Mouse (Mus musculus) right cerebral cortex, postnatal 25 days (tissue): ENCODE measurements around the gene Ppfibp1.

Experiments used
- DNase-seq: peaks from one replicate; pipeline ENCODE4 v3.0.0; 2022

The Ppfibp1 gene

GRCm38 (mm10) chr6:146963396-146964150 is 75.3 kb downstream of the Ppfibp1 start:
- DNase-seq = no peak

DNA sequence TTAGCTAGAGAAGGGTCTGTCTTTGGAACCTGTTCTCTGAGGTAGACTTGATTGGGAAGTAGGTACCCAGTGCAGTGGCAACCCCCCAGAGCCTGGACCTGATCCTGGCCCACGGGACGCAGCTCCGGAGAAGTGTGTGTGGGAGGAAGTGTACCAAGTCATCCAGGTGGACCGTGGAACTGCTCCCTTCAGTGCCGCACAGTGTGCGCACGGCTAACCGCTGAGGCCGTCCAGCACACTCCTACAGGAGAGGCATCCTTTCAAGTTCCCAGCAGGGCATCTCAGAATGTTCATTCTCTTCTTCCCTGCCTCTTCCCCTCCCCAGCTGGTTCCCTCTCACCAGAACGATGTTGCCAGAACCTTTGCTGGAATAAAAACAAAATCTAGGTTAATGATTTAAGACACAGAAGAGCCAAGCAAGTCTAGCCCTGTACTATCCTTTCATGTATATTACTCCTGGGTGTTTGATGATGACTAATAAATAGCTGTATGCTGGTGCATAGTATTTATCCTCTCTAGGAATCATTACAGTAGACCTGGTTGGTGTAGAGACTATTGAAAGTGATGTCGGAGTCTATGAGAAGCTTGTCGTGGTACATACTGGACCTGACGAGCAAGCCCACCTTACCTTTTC is 77.0 kb downstream of the Ppfibp1 start:
- DNase-seq = no peak

DNA sequence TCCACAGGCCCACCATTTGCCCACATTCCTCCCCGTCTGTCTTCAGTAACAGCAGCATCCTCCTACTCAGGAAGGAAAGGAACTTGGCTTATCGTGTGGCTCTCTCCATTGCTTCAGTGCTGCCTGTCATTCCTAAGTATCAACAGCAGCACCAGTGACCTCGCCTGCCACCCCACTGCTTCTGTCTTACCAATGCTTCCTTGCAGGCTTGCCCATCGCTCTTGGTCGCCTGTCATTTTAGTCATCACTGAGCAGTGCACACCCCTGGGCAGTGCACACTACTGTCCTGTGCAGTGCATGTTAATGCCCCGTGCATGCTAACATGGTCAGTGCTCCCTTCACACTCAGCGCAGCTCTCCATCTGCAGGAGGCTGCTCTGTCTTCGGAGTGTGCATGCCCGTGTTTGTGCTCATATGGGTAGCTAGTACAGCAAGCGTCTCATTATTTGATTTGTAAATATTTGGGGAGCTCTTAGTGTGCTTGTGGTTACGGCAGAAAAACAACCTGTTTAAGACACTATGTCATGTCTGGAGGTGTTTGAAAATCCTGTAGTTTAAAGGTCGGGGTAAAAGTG is 78.2 kb downstream of the Ppfibp1 start:
- no peak for DNase-seq

DNA sequence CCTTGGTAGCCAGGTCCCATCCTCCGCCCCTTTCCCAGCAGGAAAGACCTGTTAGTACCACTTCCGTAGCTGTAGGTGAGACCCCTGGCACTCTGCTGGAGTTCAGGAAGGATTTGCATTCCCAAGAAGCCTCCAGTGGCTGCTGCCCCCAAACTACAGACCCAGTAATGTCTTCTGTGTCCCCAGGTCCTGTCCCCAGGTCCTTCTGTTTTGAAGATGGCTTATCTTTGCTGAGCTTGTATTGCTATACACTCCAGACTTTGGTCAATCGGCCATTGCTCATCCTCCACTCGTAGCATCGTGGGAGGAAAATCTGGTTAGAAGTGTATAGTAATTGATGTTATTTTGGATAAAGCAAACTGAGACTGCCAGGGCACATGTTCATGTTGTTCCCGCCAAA is 79.5 kb downstream of the Ppfibp1 start:
- DNase-seq = no peak

- no peak for DNase-seq
These were observed 82.5 kb downstream of the Ppfibp1 start for GRCm38 (mm10) chr6:146970811-146971210.

GRCm38 (mm10) chr6:146971366-146971765 is 83.1 kb downstream of the Ppfibp1 start:
- no peak for DNase-seq

DNA sequence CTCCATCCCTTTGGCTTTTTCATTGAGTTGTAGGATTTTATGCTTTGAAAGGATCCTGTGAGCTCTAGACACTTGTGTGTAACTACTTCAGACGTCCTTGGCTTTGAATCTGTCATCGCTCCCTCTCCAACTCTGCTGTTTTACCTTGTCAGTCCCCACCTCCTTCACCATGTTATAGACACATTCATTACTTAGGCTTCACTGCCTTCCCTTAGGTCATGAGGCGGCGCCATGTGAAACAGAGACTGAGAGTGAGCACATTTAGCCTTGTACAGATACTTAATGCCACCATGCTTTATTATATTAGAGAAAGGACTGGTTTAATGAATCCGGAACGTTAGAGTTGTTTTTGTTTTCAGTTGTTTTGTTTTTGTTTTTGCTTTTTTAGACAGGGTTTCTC is 83.7 kb downstream of the Ppfibp1 start:
- no peak for DNase-seq

DNA sequence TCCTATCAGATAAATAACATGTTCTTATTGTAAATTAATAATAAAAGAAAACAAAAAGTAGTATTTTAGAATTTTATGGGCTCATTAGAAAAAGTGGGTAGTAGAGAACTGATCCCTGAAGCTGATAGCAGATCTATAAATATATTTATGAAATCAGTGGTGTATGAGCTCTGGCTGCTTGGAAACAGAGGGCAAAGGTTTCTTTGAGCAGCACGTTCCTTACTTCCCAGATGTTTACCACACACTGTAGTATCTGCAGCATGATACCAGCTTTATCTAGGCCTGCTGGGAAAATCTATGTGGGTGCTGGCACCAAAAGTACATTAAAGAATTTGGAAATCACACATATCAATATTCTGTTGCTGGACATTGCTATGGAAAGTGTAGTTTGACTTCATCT is 84.5 kb downstream of the Ppfibp1 start:
- no peak for DNase-seq

DNA sequence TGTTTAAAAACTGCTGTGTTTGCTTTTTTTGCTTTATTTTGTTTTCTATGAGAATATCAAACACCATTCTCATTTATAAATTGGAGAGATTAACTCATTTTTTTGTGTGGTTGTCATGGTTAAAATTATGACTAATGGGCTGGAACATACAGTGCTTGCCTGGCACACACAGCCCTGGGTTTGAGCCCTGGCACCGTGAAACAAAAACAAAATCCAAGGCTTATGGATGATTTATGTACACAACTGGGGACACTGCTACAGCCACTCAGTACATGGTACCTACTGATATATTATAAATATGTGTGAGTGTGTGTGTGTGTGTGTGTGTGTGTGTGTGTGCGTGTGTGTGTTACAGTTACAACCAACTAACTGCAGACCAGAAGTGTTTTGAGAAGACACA is 85.1 kb downstream of the Ppfibp1 start:
- DNase-seq = no peak

DNA sequence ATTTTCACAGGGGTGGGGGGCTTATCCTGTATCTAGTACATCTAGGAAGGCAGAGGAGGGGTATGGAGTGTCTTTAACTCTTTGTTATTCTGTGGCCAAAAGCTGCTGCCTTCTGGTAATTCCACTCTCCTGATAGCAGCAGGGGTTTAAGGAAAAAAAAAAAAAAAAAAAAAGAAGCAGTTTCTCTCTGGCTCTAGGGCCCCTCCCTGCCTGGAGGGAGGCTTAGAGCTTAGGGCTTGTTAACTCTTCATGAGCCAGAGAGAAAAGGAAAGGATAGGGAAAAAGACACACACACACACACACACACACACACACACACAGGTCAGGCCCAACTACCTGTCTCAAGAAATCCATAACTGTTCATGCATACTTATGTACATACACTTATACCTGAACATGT is 85.5 kb downstream of the Ppfibp1 start:
- no peak for DNase-seq

DNA sequence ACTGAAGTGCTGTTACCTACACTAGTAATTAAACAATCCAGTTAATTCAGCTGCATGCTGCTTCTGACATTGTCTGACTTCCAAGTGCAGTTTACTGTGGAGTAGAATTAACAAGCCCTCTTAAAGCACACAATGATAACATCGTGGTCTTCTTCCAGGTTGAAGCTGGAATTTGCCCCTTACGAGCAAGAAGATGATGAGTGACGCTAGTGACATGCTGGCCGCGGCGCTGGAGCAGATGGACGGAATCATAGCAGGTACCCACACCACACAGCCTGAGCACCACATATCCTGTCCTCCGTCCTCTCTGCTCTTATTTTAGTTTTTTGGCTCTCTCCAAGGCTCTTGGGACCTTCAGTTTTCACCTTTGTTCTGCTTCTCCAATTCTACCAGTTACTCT is 88.2 kb downstream of the Ppfibp1 start:
- DNase-seq = no peak

- DNase-seq = no peak
These were observed 90.4 kb downstream of the Ppfibp1 start for GRCm38 (mm10) chr6:146978691-146979114.

GRCm38 (mm10) chr6:146979115-146979744 is 90.9 kb downstream of the Ppfibp1 start:
- no peak for DNase-seq

DNA sequence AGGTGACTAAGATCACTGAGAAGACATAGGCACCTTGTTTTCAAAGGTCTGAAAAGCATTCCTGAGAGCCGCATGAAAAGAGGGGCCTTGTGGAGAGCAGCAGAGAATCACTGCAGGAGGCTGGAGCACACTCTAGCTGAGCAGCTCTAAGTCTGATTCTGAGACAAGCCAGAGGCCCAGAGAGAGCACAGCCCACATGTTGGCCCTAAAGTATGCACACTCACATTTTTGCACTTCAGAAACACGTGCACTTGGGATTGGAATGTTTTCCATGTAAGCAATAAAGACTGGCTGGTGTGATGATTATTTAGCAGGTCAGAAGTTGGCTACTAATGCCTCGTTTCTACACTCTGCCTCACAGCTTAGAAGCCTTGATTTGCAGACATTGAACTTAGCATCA is 91.7 kb downstream of the Ppfibp1 start:
- DNase-seq = no peak

DNA sequence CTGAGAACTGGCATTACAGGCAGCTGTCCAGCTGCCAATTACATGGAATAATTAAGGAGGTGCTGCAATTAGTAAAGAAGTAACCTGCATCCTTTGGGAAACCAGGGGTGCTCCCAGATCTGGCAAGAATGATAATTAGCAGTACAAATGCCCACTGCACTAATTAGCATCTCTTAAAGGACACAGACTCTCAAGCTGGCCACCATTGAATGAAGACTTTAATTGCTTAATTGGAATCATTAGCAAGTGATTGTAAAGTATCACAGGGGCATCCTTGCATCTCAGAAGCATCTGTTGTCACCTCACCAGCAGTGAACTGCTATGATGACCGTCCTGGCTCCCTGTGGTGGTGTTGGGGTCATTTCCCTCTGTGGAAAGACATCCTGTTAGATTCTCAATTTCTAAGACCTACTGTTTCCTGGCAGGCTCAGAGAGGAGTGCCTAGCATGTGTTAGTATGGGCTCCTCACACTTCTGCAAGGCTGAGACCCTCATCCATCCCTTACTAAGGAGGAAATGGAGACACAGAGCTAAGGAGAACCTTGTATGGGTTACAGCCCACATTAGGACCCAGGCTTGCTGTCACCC is 93.1 kb downstream of the Ppfibp1 start:
- DNase-seq = no peak

GRCm38 (mm10) chr6:146984569-146984968 is 96.3 kb downstream of the Ppfibp1 start:
- no peak for DNase-seq

GRCm38 (mm10) chr6:146994236-146994635 is 105.9 kb downstream of the Ppfibp1 start:
- DNase-seq = peak; percentile 44

DNA sequence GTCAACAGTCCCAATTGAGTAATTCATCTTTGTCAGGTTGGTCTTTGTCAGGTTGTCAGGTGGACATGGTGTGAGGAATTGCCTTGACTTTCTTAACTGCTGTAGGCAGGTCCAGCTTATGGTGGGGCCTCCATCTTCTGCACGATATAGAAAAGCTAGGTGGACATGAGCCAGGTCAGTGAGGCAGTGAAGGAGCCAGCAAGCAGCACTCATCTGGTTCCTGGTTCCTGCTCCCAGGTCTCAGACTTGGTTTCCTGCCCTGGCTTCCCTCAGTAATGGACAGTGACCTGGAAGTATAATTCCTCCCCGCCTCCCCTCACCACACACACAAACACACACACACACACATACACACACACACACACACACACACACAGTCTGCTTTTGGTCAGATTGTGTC is 107.1 kb downstream of the Ppfibp1 start:
- no peak for DNase-seq

DNA sequence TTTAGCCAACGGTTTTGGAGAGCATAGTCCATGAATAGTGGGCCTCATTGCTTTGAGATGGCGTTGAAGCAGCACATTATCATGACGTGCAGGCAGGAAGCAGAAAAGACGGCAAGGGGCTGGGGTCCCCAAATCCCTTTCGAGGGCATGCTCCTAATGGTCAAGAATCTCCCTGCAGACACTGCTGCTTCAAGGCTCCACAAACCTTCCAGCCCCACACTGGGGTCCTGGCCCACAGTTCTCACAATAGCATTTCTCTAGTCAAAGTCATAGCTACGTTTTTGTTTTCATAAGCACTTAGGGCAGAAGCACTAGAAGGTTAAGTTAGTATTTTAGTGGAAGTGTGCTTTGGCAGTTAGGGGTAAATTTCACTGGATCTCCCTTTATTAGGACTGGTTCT is 107.6 kb downstream of the Ppfibp1 start:
- no peak for DNase-seq

DNA sequence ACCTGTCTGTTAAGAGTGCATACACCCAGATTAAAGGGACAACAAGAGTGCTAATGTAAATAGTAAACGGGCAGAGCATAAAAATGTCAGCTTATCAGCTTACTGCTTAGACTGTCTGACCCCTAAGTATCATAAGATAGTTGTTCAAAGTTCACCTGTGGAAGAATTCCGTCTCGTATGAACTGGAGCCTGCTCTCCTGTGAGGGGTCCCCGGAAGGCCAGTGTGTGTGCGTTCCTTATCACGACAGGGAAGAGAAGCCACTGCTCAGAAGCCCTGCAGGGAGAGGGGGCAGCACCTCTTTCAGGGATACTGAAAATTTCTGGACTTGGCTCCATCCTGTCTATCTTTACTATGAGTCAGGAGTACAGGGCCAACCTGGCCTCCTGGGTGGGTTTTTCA is 108.7 kb downstream of the Ppfibp1 start:
- DNase-seq = no peak

- DNase-seq = no peak
These were observed 110.4 kb downstream of the Ppfibp1 start for GRCm38 (mm10) chr6:146998710-146999109.

DNA sequence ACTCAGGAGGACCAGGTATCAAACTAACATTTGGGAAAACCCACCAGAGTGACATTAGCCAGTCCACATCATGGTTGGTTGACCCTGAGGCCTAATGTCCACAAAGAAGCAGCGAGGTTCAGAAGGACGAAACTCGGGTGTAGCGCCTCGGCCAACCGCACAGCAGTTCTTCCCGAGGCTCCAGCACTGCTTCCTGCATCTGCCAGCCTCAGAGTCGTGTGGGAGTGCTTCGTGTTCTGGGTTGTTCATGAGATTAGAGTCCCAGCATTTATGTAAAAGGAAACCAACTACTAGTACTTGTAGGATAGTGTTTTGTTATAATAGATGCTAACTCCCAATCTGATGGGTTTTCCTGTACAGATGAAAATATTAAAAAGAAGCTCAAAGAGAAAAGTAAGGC is 111.0 kb downstream of the Ppfibp1 start:
- no peak for DNase-seq

GRCm38 (mm10) chr6:146999755-147000154 is 111.5 kb downstream of the Ppfibp1 start:
- DNase-seq = no peak

- no peak for DNase-seq
These were observed 119.9 kb downstream of the Ppfibp1 start for GRCm38 (mm10) chr6:147008148-147008547.
